Comparison of ENCODE assay signal across 8 mouse cellular contexts in genomic region chr15:98608058-98608783, GRCm38 (mm10). TPM values are rescaled to one million over a fixed set of nuclear protein-coding genes. Genes with fewer than 3 reads are reported as not detected.
DNase-seq lines count a peak whose midpoint lies in the region; TF ChIP-seq lines count a peak whose summit lies in the region.

No protein-coding gene starts in this region.

- peak; percentile 55 for DNase-seq in adrenal gland, postnatal 14 days
- no peak for DNase-seq in adrenal gland, postnatal 4 days (ENCODE audit: low spot score in 2 of 2)
- no peak for DNase-seq in CH12.LX (ENCODE audit: extremely low read depth)
- peak; percentile 63 for DNase-seq in heart, adult 8-10 months (ENCODE audit: low spot score)
- DNase-seq in kidney, postnatal 10 days: peak; percentile 51
- DNase-seq in cerebellum, postnatal 36 days: no peak
- DNase-seq in spleen, adult 18-20 months: no peak

- H3K4me1 ChIP-seq in CH12.LX (ENCODE audit: control insufficient read depth in 1 of 2, insufficient read depth in 2 of 2): peaks cover 0 to 3% of the 10 kb centered on the region in 2 experiments; a peak in 1 of 4 replicates
- H3K4me1 ChIP-seq in olfactory bulb, adult 2 months (ENCODE audit: control insufficient read depth, insufficient read depth, low read length): peaks cover 44% of the 10 kb centered on the region

- H3K79me2 ChIP-seq in CH12.LX (replicated peaks; ENCODE audit: control insufficient read depth, extremely low read depth, insufficient read depth, poor library complexity, severe bottlenecking): no peaks in the 10 kb centered on the region

- no peak for TF ChIP-seq EP300 in CH12.LX (IDR thresholded peaks at IDR 0.05; ENCODE audit: low read length)

- in situ Hi-C loops in CH12.LX (cut with MboI; ENCODE audit: low pct_ligation_motif_present, low pct_unique_long_range_greater_than_20kb, low sequenced_read_pairs): no loop called here

- no peak for TF ChIP-seq RAD21 in CH12.LX (IDR thresholded peaks at IDR 0.05; ENCODE audit: low read depth, low read length)

- H3K27me3 ChIP-seq in CH12.LX (replicated peaks): peaks cover 77% of the 10 kb centered on the region

- no peak for TF ChIP-seq CTCF in CH12.LX (conservative IDR thresholded peaks at IDR 0.05 in 1 of 2, IDR thresholded peaks at IDR 0.05 in 1 of 2; ENCODE audit: low read depth in 2 of 2, low read length in 2 of 2)
- TF ChIP-seq CTCF in olfactory bulb, adult 2 months (IDR thresholded peaks at IDR 0.05; ENCODE audit: insufficient read depth, low read depth, low read length): no peak

- no peaks in the 10 kb centered on the region for H3K36me3 ChIP-seq in CH12.LX (replicated peaks in 1 of 2; ENCODE audit: control insufficient read depth in 1 of 2, insufficient read depth in 1 of 2, low read length in 1 of 2)

- no peak for TF ChIP-seq POLR2A in CH12.LX (IDR thresholded peaks at IDR 0.05; ENCODE audit: low read depth, low read length)
- no peak for TF ChIP-seq POLR2A in olfactory bulb, adult 2 months (IDR thresholded peaks at IDR 0.05; ENCODE audit: insufficient read depth, low read depth, low read length)

- H3K9me3 ChIP-seq in CH12.LX (replicated peaks; ENCODE audit: low read length): no peaks in the 10 kb centered on the region

- dilution Hi-C loops in CH12.LX (cut with MboI; ENCODE audit: extremely low pct_ligation_motif_present, extremely low pct_unique_long_range_greater_than_20kb, low sequenced_read_pairs): no loop called here

- no peak overlapping the region for H3K27ac ChIP-seq in CH12.LX (ENCODE audit: insufficient read depth, low read depth)
- H3K27ac ChIP-seq in olfactory bulb, adult 2 months (ENCODE audit: insufficient read depth, low read depth, low read length): no peak overlapping the region

- no peak overlapping the region for H3K9ac ChIP-seq in CH12.LX (ENCODE audit: insufficient read depth, low read depth)

- peak overlapping the region in 1 of 3 experiments; percentile 62 for H3K4me3 ChIP-seq in CH12.LX (replicated peaks in 1 of 3; ENCODE audit: low read depth in 2 of 3, low read length in 2 of 3, poor library complexity in 1 of 3)
- peak overlapping the region; percentile 93 for H3K4me3 ChIP-seq in olfactory bulb, adult 2 months (ENCODE audit: insufficient read depth, low read depth, low read length)

- 9% methylated on average over 10 of the region's 10 CpGs for WGBS in olfactory bulb, adult 2 months

- H3K4me2 ChIP-seq in CH12.LX (ENCODE audit: insufficient read depth, low read depth, poor library complexity, severe bottlenecking): peak overlapping the region; percentile 78

TF ChIP-seq in CH12.LX, 34 proteins besides CTCF, POLR2A, EP300 and RAD21:
- no peak for TF ChIP-seq POLR2AphosphoS2 (IDR thresholded peaks at IDR 0.05; ENCODE audit: low read depth, low read length)
- no peak for TF ChIP-seq USF2 (conservative IDR thresholded peaks at IDR 0.05; ENCODE audit: low read depth, low read length)
- TF ChIP-seq MAX (IDR thresholded peaks at IDR 0.05; ENCODE audit: low read length): no peak
- no peak for TF ChIP-seq MAZ (IDR thresholded peaks at IDR 0.05; ENCODE audit: low read depth, low read length)
- no peak for TF ChIP-seq TCF12 (IDR thresholded peaks at IDR 0.05; ENCODE audit: low read depth, low read length)
- TF ChIP-seq HCFC1 (IDR thresholded peaks at IDR 0.05; ENCODE audit: low read depth, low read length): no peak
- no peak for TF ChIP-seq CHD1 (IDR thresholded peaks at IDR 0.05; ENCODE audit: low read depth, low read length)
- no peak for TF ChIP-seq SIN3A (IDR thresholded peaks at IDR 0.05; ENCODE audit: low read length)
- no peak for TF ChIP-seq MAFK (IDR thresholded peaks at IDR 0.05; ENCODE audit: insufficient replicate concordance, low read length)
- TF ChIP-seq TBP (conservative IDR thresholded peaks at IDR 0.05; ENCODE audit: low read depth, low read length): no peak
- no peak for TF ChIP-seq ZKSCAN1 (IDR thresholded peaks at IDR 0.05; ENCODE audit: borderline replicate concordance, low read depth, low read length)
- no peak for TF ChIP-seq MYC (IDR thresholded peaks at IDR 0.05; ENCODE audit: low read depth, low read length)

RNA-seq across cellular contexts. Expression of gene Adcy6, which starts 1.7 kb away (rescaled TPM):
- 73.8 and 86.1 TPM in 2 replicates for total RNA-seq in adrenal gland, postnatal 14 days (2021)
- total RNA-seq in adrenal gland, postnatal 4 days (2021): 10 to 100 TPM; 78.0 to 83.3 TPM
- total RNA-seq in CH12.LX (2012; rRNA removed) (1.5 and 2.6 TPM in 2 replicates), CH12.LX (2014; rRNA removed) (0.05 TPM in 1 of 2 replicates, not detected in the other)
- 0.06 and 0.11 TPM in 2 replicates for polyA plus RNA-seq in CH12.LX (2012; ENCODE audit: insufficient read length, low read depth)
- total RNA-seq in heart, adult 8-10 months (2022): 100 to 1,000 TPM; 136 to 213 (median 183) TPM
- polyA plus RNA-seq in olfactory bulb, adult 2 months (2012; ENCODE audit: insufficient read depth, insufficient read length, low replicate concordance, missing spikeins): 87.5 TPM in 1 of 2 replicates, not detected in the other

RNA-seq across cellular contexts. Expression of gene Cacnb3, which starts 22.4 kb away (rescaled TPM):
- 12.0 and 18.2 TPM in 2 replicates for total RNA-seq in adrenal gland, postnatal 14 days (2021)
- 10 to 100 TPM; 28.6 to 34.5 TPM for total RNA-seq in adrenal gland, postnatal 4 days (2021)
- total RNA-seq in CH12.LX (2012; rRNA removed) (2.9 and 4.3 TPM in 2 replicates), CH12.LX (2014; rRNA removed) (2.3 and 2.5 TPM in 2 replicates)
- polyA plus RNA-seq in CH12.LX (2012; ENCODE audit: insufficient read length, low read depth): 5.7 and 7.0 TPM in 2 replicates
- total RNA-seq in heart, adult 8-10 months (2022): 1 to 10 TPM; 2.0 to 2.8 (median 2.6) TPM
- polyA plus RNA-seq in olfactory bulb, adult 2 months (2012; ENCODE audit: insufficient read depth, insufficient read length, low replicate concordance, missing spikeins): not detected in 2 replicates

RNA-seq across cellular contexts. Expression of gene 4930415O20Rik, which starts 37.4 kb away (rescaled TPM):
- total RNA-seq in adrenal gland, postnatal 14 days (2021): 1.1 TPM in 1 of 2 replicates, not detected in the other
- total RNA-seq in adrenal gland, postnatal 4 days (2021): under 1 TPM in 1 of 2 experiments, not detected in 1; 0.62 TPM
- total RNA-seq in CH12.LX (2012; rRNA removed) (not detected in 2 replicates), CH12.LX (2014; rRNA removed) (not detected in 2 replicates)
- not detected in 2 replicates for polyA plus RNA-seq in CH12.LX (2012; ENCODE audit: insufficient read length, low read depth)
- 1 to 10 TPM; 1.6 to 4.2 (median 2.3) TPM for total RNA-seq in heart, adult 8-10 months (2022)
- not detected in 2 replicates for polyA plus RNA-seq in olfactory bulb, adult 2 months (2012; ENCODE audit: insufficient read depth, insufficient read length, low replicate concordance, missing spikeins)

RNA-seq across cellular contexts. Expression of gene Ccnt1, which starts 37.5 kb away (rescaled TPM):
- 57.0 and 57.3 TPM in 2 replicates for total RNA-seq in adrenal gland, postnatal 14 days (2021)
- total RNA-seq in adrenal gland, postnatal 4 days (2021): 10 to 100 TPM; 52.8 to 65.1 TPM
- 36.8 and 42.1 TPM in 2 replicates for total RNA-seq in CH12.LX (2012; rRNA removed)
- total RNA-seq in CH12.LX (2014; rRNA removed): 38.1 and 41.3 TPM in 2 replicates
- polyA plus RNA-seq in CH12.LX (2012; ENCODE audit: insufficient read length, low read depth): 62.1 and 73.3 TPM in 2 replicates
- 10 to 100 TPM; 26.7 to 34.8 (median 30.0) TPM for total RNA-seq in heart, adult 8-10 months (2022)
- 109 TPM in 1 of 2 replicates, not detected in the other for polyA plus RNA-seq in olfactory bulb, adult 2 months (2012; ENCODE audit: insufficient read depth, insufficient read length, low replicate concordance, missing spikeins)

RNA-seq across cellular contexts. Expression of gene Ddx23, which starts 54.5 kb away (rescaled TPM):
- total RNA-seq in adrenal gland, postnatal 14 days (2021): 85.2 and 87.5 TPM in 2 replicates
- total RNA-seq in adrenal gland, postnatal 4 days (2021): 10 to 100 TPM; 76.4 to 85.9 TPM
- total RNA-seq in CH12.LX (2012; rRNA removed) (103 and 132 TPM in 2 replicates), CH12.LX (2014; rRNA removed) (58.5 and 59.4 TPM in 2 replicates)
- 148 and 181 TPM in 2 replicates for polyA plus RNA-seq in CH12.LX (2012; ENCODE audit: insufficient read length, low read depth)
- total RNA-seq in heart, adult 8-10 months (2022): 10 to 100 TPM; 53.2 to 61.7 (median 56.4) TPM
- not detected in 2 replicates for polyA plus RNA-seq in olfactory bulb, adult 2 months (2012; ENCODE audit: insufficient read depth, insufficient read length, low replicate concordance, missing spikeins)

Comparison
In these comparisons a context has a peak if more than half of its experiments do, and no peak if none do; other contexts are left out.
1. DNase-seq: peak in adrenal gland, postnatal 14 days (single experiment), heart, adult 8-10 months (single experiment) and kidney, postnatal 10 days (single experiment); none in adrenal gland, postnatal 4 days (0 of 2), CH12.LX (single experiment), cerebellum, postnatal 36 days (0 of 2) and spleen, adult 18-20 months (0 of 2).
2. RNA of gene Adcy6, which starts 1.7 kb away (total RNA-seq): 136 to 213 TPM in heart, adult 8-10 months, 78.0 to 83.3 TPM in adrenal gland, postnatal 4 days and 73.8 to 86.1 TPM in adrenal gland, postnatal 14 days; 0.05 to 2.6 TPM in CH12.LX; every median in the first group is over 10 times any median in the second.